Mouse (Mus musculus): Measurements from ENCODE around the gene Jph2.

- TF ChIP-seq MAFK (IDR thresholded peaks at IDR 0.05; ENCODE audit: borderline replicate concordance, low read depth, low read length), result no peak
- TF ChIP-seq MYC (IDR thresholded peaks at IDR 0.05; ENCODE audit: low read depth, low read length), result no peak
- no peak for TF ChIP-seq MXI1 (IDR thresholded peaks at IDR 0.05; ENCODE audit: low read depth, low read length)
- no peak for TF ChIP-seq MEF2A (IDR thresholded peaks at IDR 0.05; ENCODE audit: extremely low read depth, insufficient replicate concordance, low read depth, low read length, poor library complexity, severe bottlenecking)
- no peak for TF ChIP-seq CTCF (IDR thresholded peaks at IDR 0.05 in 2 of 3, conservative IDR thresholded peaks at IDR 0.05 in 1 of 3; ENCODE audit: control insufficient read depth in 1 of 3, insufficient read depth in 1 of 3, low read depth in 2 of 3, low read length in 3 of 3, poor library complexity in 1 of 3, severe bottlenecking in 1 of 3)
- TF ChIP-seq POLR2A (IDR thresholded peaks at IDR 0.05; ENCODE audit: control insufficient read depth in 1 of 2, insufficient read depth in 1 of 2, low read depth in 1 of 2, low read length in 2 of 2, poor library complexity in 1 of 2), result no peak
- no peak for TF ChIP-seq E2F4 (IDR thresholded peaks at IDR 0.05; ENCODE audit: borderline replicate concordance, low read depth, low read length)
- no peak for TF ChIP-seq ZC3H11A (IDR thresholded peaks at IDR 0.05; ENCODE audit: low read depth, low read length)
- TF ChIP-seq TAL1 (IDR thresholded peaks at IDR 0.05; ENCODE audit: low read length), result no peak
- TF ChIP-seq EP300 (IDR thresholded peaks at IDR 0.05; ENCODE audit: low read depth in 1 of 2, low read length in 2 of 2), result no peak
- TF ChIP-seq RCOR1 (IDR thresholded peaks at IDR 0.05; ENCODE audit: low read depth, low read length), result no peak
- no peak for TF ChIP-seq HCFC1 (IDR thresholded peaks at IDR 0.05; ENCODE audit: low read depth, low read length)
Observed at GRCm38 (mm10) chr2:163386423-163387190, 11.2 kb downstream of the Jph2 start.
